Mouse (Mus musculus) adrenal gland, adult 18-20 months (tissue): ENCODE data around the gene Wfdc5. TPM values are rescaled to one million over a fixed set of nuclear protein-coding genes. Genes with fewer than 3 reads are reported as not detected.

Source experiments
- DNase-seq, 2 experiments: peaks; one replicate each; pipeline ENCODE4 v3.0.0; 2021 to 2022; ENCODE audit warnings: low spot score in 2 of 2
- total RNA-seq, 2 experiments: library from RNA; stranded (reverse); gene quantifications; 1 replicate in 1 of 2; 2 replicates in 1 of 2; pipeline ENCODE4 v1.2.3; 2021

Gene Wfdc5
- total RNA-seq, 2 experiments from 2014 or later = not detected

DNA sequence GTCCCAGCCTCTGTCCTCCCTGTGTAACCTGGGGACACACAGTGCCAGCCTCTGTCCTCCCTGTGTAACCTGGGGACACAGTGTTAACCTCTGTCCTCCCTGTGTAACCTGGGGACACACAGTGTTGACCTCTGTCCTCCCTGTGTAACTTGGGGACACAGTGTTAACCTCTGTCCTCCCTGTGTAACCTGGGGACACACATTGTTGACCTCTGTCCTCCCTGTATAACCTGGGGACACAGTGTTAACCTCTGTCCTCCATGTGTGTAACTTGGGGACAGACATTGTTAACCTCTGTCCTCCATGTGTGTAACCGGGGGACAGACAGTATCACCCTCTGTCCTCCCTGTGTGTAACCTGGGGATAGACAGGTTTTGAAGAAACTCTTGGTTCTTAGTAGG lies 51.0 kb downstream of the Wfdc5 start:
- DNase-seq = no peak

GRCm38 (mm10) chr2:164128576-164129411 lies 53.7 kb downstream of the Wfdc5 start:
- DNase-seq = no peak

DNA sequence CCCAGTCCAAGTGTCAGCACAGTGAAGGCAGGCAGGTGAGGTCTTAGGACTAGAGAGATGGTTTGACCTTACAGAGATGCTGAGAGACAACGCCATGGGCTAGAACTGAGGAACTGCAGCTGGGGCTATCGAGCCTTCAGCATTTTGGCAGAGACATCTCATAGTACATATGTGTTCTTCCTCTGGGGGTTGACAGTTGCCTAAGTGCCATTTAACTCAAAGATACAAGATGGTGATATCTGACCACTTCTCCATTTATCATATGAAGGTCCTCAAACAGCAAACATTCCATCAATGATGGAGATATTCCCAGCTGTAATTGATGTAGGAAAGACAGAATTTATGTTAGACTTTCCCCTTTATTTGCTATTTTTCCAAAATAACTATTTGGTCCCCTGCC lies 55.2 kb downstream of the Wfdc5 start:
- DNase-seq = no peak

DNA sequence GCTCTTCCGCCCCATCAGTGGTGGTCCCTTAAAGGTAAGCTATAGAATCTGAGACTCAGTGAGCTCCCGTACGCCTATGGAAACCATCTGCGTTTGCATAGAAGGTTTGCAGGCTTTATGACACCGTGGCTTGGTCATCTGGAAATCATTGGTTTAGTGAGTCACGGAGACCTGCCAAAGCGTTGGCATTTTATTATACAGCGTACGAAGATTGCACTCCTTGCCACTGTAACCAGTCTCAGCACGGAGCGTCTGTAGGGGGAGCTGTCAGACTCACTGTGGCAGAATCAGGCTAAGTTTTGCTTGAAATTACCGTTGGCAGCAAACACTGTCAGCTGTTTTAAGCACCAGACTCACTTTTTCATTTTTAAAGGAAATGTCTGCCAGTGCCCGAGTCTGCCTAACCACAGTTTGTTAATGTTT lies 56.0 kb downstream of the Wfdc5 start:
- no peak for DNase-seq

Other genes starting within 250 kb of the Wfdc5 start
- gene Ywhab, start 187.8 kb downstream of the Wfdc5 start, total RNA-seq = 100 to 1,000 TPM; 252 to 298 TPM
- gene Pabpc1l, start 157.3 kb downstream of the Wfdc5 start, total RNA-seq = 1 to 10 TPM in 1 of 2 experiments, under 1 TPM in 1; 0.45 to 2.2 TPM
- gene Stk4, start 112.4 kb downstream of the Wfdc5 start, total RNA-seq = 10 to 100 TPM; 24.4 to 27.2 TPM
- 10 to 100 TPM; 37.2 to 52.7 TPM for gene Tomm34, start 111.6 kb downstream of the Wfdc5 start, total RNA-seq
- not detected for gene Kcns1, start 11.6 kb downstream of the Wfdc5 start, total RNA-seq
- gene Wfdc12, start 7.9 kb upstream of the Wfdc5 start, total RNA-seq = under 1 TPM in 1 of 2 experiments, not detected in 1; 0.83 TPM
- not detected for gene Wfdc15a, start 17.4 kb upstream of the Wfdc5 start, total RNA-seq
- not detected for gene Wfdc15b, start 38.9 kb upstream of the Wfdc5 start, total RNA-seq
- not detected for gene Svs2, start 55.7 kb upstream of the Wfdc5 start, total RNA-seq
- gene Svs3b, start 73.9 kb upstream of the Wfdc5 start, total RNA-seq = not detected
- not detected for gene Svs4, start 95.7 kb upstream of the Wfdc5 start, total RNA-seq
- not detected for gene Svs3a, start 106.5 kb upstream of the Wfdc5 start, total RNA-seq
- not detected for gene Svs6, start 134.0 kb upstream of the Wfdc5 start, total RNA-seq
- gene Svs5, start 150.0 kb upstream of the Wfdc5 start, total RNA-seq = 1 to 10 TPM; 1.6 to 3.7 TPM
- gene Slpi, start 206.4 kb upstream of the Wfdc5 start, total RNA-seq = 10 to 100 TPM; 21.8 to 45.7 TPM
- not detected for gene Rbpjl, start 220.4 kb upstream of the Wfdc5 start, total RNA-seq
- gene Matn4, start 222.4 kb upstream of the Wfdc5 start, total RNA-seq = 1 to 10 TPM in 1 of 2 experiments, under 1 TPM in 1; 0.76 to 1.7 TPM